Mouse (Mus musculus): ENCODE results near the gene Krt84.
"Not testable (repeated sequence)": the region's sequence is repeated elsewhere in the genome, so short reads cannot be mapped to it uniquely, and the experiment has no call there.

Krt84 gene

DNA sequence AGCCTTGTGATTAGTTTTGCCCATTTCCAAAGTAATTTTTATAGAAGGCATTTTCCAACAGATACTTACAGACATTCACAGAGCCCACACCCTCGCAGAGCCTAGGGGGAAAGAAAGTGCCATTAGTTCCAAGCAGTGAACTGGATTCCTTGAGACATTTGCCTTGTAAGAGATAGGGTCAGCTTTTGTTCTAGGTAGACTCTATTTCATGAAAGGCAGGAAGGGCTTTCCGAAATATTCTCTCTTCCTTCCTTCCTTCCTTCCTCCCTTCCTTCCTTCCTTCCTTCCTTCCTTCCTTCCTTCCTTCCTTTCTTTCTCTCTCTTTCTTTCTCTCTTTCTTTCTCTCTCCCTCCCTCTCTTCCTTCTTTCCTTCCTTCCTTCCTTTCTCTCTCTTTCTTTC lies 15.5 kb downstream of the Krt84 start, which contains the start of gene Gm49425:
TSS of gene Gm49425 (minus strand) at position 101 of the 400 bp plus-strand sequence.
- POLR2A ChIA-PET = not testable (repeated sequence)
- CTCF ChIA-PET = interaction anchor here in 2 of 4 experiments (0.6 to 1.0 kb wide), 3 partner anchors 84 to 255 kb away, joined by 3 read pairs; no protein-coding TSS in a partner anchor

GRCm38 (mm10) chr15:101508247-101508646 lies 24.4 kb downstream of the Krt84 start:
- CTCF ChIA-PET = interaction anchor here in 1 of 4 experiments (1.0 kb wide), 1 partner anchor 11 kb away, joined by 3 read pairs; no protein-coding TSS in a partner anchor

GRCm38 (mm10) chr15:101506896-101507758 lies 25.5 kb downstream of the Krt84 start:
- ChIA-PET CTCF (interaction anchor here in 3 of 4 experiments (0.5 to 1.7 kb wide), 5 partner anchors 10 to 60 kb away, joined by 3 to 6 read pairs (median 3); no protein-coding TSS in a partner anchor), POLR2A (interaction anchor here in 1 of 4 experiments (1.0 kb wide), 1 partner anchor 180 kb away, joined by 3 read pairs; no protein-coding TSS in a partner anchor)

More at GRCm38 (mm10) chr15:101508247-101508646, 24.4 kb downstream of the Krt84 start:
- POLR2A ChIA-PET = interaction anchor here in 1 of 4 experiments (0.6 kb wide), 1 partner anchor 157 kb away, joined by 4 read pairs; no protein-coding TSS in a partner anchor

DNA sequence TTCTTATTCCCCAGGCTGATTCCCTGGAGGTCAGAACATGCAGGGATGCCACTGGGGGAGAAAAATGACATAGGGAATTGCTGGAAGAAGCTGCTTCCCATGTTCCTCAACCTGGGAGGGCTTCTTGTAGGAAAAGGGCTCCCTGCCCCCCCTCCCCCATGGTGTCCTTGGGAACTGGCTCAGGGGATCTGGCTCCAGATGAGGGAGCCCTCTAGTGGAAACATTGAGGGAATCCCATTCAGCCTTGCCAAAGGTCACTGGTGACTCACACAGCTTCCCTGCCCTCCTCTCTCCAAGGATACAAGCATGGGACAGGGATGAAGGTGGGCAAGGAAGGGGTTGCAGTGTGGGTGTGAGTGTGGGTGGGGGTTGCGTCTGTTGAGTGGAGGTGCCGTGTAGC lies 35.4 kb downstream of the Krt84 start:
- ChIA-PET CTCF (interaction anchor here (0.5 to 2.5 kb wide), 38 partner anchors 9 to 1357 kb away, joined by 3 to 18 read pairs (median 4); partner anchors contain the start of genes Krt81 (in 1 of the 4) and Krt86 (in 1 of the 4)), POLR2A (interaction anchor here in 2 of 4 experiments (0.7 to 0.9 kb wide), 2 partner anchors 9 to 259 kb away, joined by 3 to 4 read pairs; no protein-coding TSS in a partner anchor)

GRCm38 (mm10) chr15:101495266-101495665 lies 37.4 kb downstream of the Krt84 start:
- ChIA-PET CTCF (interaction anchor here in 3 of 4 experiments (0.5 to 2.5 kb wide), 7 partner anchors 47 to 489 kb away, joined by 3 to 18 read pairs (median 3); no protein-coding TSS in a partner anchor), POLR2A (interaction anchor here in 1 of 4 experiments (0.6 kb wide), 1 partner anchor 1511 kb away, joined by 4 read pairs; no protein-coding TSS in a partner anchor)

DNA sequence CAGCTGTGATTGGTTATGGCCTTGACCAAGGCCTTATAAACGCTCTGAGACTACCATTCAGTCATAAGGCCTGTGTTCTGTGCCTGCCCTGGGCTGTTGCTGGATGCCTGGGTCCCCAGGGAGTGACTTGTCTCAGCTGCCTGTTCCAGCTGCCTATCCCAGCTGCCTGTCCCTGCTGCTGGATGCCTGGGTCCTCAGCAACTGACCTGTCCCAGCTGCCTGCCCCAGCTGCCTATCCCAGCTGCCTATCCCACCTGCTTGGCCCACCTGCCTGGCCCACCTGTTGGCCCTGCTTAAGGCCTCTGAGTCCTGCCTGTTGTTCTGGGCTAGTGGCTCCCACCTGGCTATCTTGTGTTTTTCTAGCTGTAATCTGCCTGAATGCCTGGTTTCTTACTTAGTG lies 38.4 kb downstream of the Krt84 start:
- POLR2A ChIA-PET = interaction anchor here in 1 of 4 experiments (0.5 kb wide), 1 partner anchor 218 kb away, joined by 4 read pairs; no protein-coding TSS in a partner anchor

GRCm38 (mm10) chr15:101493713-101494112 lies 38.9 kb downstream of the Krt84 start:
- ChIA-PET POLR2A (interaction anchor here in 1 of 4 experiments (0.5 kb wide), 1 partner anchor 217 kb away, joined by 4 read pairs; no protein-coding TSS in a partner anchor), CTCF (interaction anchor here in 2 of 4 experiments (1.3 to 1.7 kb wide), 3 partner anchors 106 to 490 kb away, joined by 4 to 7 read pairs (median 5); no protein-coding TSS in a partner anchor)

More for the DNA sequence above, 38.4 kb downstream of the Krt84 start:
- CTCF ChIA-PET = interaction anchor here in 2 of 4 experiments (0.8 to 1.7 kb wide), 3 partner anchors 107 to 490 kb away, joined by 3 to 5 read pairs (median 4); no protein-coding TSS in a partner anchor

DNA sequence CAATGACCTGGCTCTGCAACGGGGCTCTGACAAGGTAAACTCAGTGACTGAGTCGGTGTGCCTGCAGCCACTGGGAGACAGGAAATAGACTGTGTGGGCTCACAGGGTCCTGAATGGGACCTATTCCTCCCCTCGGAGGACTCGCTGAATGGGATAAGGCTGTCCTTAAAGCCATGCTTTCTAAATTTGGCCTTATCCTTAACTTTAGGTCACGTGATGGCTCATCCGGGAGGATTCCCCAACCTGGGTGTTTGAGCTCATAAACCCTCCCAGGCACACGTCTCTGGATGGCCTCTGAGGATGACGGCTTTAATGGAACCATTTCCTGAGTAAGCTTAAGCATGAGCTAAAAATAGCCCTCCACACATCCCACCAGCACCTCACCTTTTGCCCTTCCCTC lies 39.9 kb downstream of the Krt84 start:
- CTCF ChIA-PET = interaction anchor here (0.6 to 1.7 kb wide), 7 partner anchors 13 to 492 kb away, joined by 3 to 7 read pairs (median 3); no protein-coding TSS in a partner anchor
- POLR2A ChIA-PET = interaction anchor here in 1 of 4 experiments (1.1 kb wide), 1 partner anchor 14 kb away, joined by 3 read pairs; no protein-coding TSS in a partner anchor

DNA sequence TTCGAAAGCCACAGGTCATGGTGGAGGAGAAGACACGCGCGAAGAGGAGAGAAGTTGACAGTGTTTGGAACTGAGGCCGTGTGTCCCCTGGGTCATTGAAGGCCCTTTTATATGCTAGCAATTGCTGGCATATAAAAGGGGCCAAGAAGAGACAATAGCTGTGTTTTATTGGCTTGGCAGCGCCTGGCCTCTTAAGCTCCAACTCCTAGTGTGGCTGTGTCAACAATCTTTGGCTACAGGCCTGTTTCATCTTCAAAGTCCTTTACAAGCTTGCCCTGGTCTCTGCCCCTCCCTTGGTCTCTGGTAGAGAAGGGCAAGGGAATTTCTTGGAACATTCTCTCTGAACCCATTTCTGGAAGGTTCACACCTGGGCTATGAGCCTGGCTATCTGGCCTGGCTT lies 41.2 kb downstream of the Krt84 start, which contains the start of gene Krt83:
TSS of gene Krt83 (minus strand) at position 82 of the 400 bp plus-strand sequence.
- ChIA-PET POLR2A (no interaction called here), CTCF (interaction anchor here in 2 of 4 experiments (0.7 to 1.5 kb wide), 3 partner anchors 47 to 492 kb away, joined by 3 to 6 read pairs (median 3); no protein-coding TSS in a partner anchor)

- ChIA-PET POLR2A (interaction anchor here in 1 of 4 experiments (0.6 kb wide), 1 partner anchor 140 kb away, joined by 11 read pairs; no protein-coding TSS in a partner anchor), CTCF (interaction anchor here in 1 of 4 experiments (2.0 kb wide), 1 partner anchor 11 kb away, joined by 5 read pairs; no protein-coding TSS in a partner anchor)
Observed at GRCm38 (mm10) chr15:101485911-101486635, 46.5 kb downstream of the Krt84 start.

DNA sequence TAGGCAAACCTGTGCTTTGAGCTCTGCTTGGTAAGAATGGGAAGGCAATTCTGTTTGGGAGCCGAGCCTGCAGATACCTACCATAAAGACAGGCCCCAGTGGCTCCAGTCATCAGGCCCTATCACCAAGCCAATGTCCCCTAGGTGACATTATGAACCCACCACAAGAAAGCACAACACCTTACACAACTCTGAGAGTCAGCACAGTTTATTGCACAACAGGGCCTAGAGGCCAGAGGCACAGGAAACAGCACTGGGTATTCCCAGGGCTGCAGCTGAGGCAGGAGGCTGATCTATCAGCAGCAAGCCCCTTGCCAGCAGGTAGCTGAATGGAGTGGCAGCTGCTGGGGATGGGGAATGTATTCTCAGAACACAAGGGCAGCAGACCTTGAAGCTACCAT lies 47.7 kb downstream of the Krt84 start:
- POLR2A ChIA-PET = no interaction called here
- CTCF ChIA-PET = interaction anchor here in 2 of 4 experiments (0.6 to 2.0 kb wide), 2 partner anchors 12 to 494 kb away, joined by 5 read pairs; no protein-coding TSS in a partner anchor

GRCm38 (mm10) chr15:101483646-101484045 lies 49.0 kb downstream of the Krt84 start:
- POLR2A ChIA-PET = interaction anchor here in 1 of 4 experiments (0.6 kb wide), 1 partner anchor 231 kb away, joined by 4 read pairs; no protein-coding TSS in a partner anchor
- CTCF ChIA-PET = no interaction called here

DNA sequence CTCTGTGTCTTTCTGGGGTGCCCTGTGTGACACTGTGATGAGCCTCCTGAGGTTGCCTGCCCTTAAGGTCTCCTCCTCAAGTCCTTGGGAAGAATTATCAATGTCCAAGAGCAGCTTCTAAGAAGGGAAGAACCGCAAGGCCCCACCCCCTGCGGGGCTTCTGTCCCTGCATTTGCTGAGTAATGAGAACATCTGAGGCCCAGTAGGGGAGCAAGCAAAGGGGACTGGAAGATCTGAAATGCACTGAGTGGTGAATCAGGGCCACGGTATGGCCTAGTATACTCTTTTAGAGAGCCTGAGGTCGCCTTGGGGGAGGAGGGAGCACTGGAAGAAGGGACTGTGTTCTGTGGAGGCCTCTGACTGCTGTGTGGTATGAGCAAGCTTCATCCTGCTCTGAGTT lies 50.6 kb downstream of the Krt84 start:
- POLR2A ChIA-PET = no interaction called here
- CTCF ChIA-PET = interaction anchor here in 1 of 4 experiments (0.5 kb wide), 1 partner anchor 61 kb away, joined by 3 read pairs; no protein-coding TSS in a partner anchor

GRCm38 (mm10) chr15:101479666-101480060 lies 53.0 kb downstream of the Krt84 start:
- ChIA-PET CTCF (interaction anchor here in 3 of 4 experiments (0.5 to 1.6 kb wide), 7 partner anchors 37 to 505 kb away, joined by 3 to 5 read pairs (median 4); no protein-coding TSS in a partner anchor), POLR2A (interaction anchor here in 2 of 4 experiments (0.6 to 0.8 kb wide), 2 partner anchors 107 to 1337 kb away, joined by 3 to 5 read pairs; no protein-coding TSS in a partner anchor)

DNA sequence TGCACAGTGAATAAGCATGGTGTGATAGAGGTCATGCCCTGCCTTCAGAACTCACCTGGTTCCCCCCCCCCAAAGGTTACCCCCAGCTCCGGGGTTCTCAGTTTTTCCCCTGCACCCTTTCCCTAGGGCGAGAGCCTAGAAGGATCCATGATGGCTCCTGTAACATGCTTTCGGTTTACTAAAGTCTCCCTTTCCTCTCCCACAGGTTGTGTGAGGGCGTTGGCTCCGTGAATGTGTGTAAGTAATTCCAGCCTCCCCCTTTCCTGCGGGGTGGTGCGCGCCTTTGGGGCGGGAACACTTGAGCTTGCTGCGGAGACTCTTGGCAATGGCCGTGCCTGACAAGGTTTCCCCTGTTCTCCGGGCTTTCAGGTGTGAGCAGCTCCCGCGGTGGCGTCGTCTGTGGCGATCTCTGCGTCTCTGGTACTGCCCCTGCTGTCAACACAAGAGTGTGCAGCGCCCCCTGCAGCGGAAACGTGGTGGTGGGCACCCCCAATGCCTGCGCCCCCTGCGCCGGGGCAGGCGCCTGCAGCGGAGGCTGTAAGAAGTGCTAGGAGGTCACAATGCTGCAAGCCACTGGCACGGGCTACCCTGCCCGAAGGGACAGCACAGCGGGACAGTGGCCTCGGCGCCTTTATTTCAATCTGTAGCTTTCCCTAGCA lies 53.5 kb downstream of the Krt84 start:
- ChIA-PET POLR2A (interaction anchor here in 2 of 4 experiments (0.5 to 0.8 kb wide), 5 partner anchors 13 to 136 kb away, joined by 3 read pairs; no protein-coding TSS in a partner anchor), CTCF (interaction anchor here in 3 of 4 experiments (0.5 to 1.6 kb wide), 15 partner anchors 18 to 505 kb away, joined by 3 to 8 read pairs (median 4); no protein-coding TSS in a partner anchor)

Data from embryonic stem cell, embryonic (primary cell).